Mouse (Mus musculus): ENCODE data around the gene Ankrd40. TPM values are rescaled to one million over a fixed set of nuclear protein-coding genes. Genes with fewer than 3 reads are reported as not detected.

The Ankrd40 gene
- total and polyA plus RNA-seq, 3 experiments, result 56.0 to 98.8 (median 62.0) TPM

DNA sequence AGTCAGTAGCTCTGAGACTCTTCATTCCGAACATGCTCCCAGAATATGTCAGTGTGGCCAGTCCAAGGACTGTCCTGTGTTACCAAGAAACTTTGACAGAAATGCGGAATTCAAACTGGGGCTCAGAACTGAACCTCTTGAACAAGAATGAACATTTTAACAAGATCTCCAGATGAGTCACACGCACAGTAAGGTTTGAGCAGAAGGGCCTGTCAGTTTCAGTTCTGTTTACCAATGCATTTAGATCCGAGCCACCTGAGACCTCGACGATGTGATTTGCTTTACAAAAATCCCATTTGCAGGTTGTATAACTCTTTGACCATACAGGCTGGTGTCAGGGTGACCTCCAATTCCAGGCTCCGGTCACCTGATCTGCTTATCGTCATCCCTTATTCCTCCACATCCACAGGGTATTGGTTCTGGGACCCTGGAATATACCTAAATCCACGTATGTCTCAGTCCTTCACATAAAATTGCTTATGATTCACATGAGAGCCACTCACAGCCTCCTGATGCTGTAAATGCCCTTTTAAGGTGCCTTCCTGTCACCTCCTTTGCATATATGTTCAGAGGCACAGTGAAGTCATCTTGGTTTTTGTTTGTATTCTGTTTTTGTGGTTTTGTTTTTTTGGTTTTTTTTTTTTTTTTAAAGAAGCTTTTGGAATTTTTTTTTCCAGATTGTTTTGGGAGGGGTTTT lies 27.9 kb downstream of the Ankrd40 start (continued):
- TF ChIP-seq POLR2AphosphoS2 (IDR thresholded peaks at IDR 0.05; ENCODE audit: low read depth, low read length), result no peak
- TF ChIP-seq EP300 (IDR thresholded peaks at IDR 0.05; ENCODE audit: low read length), result peak; percentile 97
- TF ChIP-seq KAT2A (IDR thresholded peaks at IDR 0.05; ENCODE audit: insufficient replicate concordance, low read length), result no peak
- TF ChIP-seq JUND (conservative IDR thresholded peaks at IDR 0.05; ENCODE audit: low read depth, low read length), result peak; percentile 86
- TF ChIP-seq SIN3A (IDR thresholded peaks at IDR 0.05; ENCODE audit: low read length), result peak; percentile 38; the same call in 1 of the 2 replicates
- TF ChIP-seq HCFC1 (IDR thresholded peaks at IDR 0.05; ENCODE audit: low read depth, low read length), result no peak
- no peak; the same call in 1 of the 2 replicates for TF ChIP-seq MAFK (IDR thresholded peaks at IDR 0.05; ENCODE audit: insufficient replicate concordance, low read length)
- no peak for TF ChIP-seq ZMIZ1 (IDR thresholded peaks at IDR 0.05; ENCODE audit: low read depth, low read length)

DNA sequence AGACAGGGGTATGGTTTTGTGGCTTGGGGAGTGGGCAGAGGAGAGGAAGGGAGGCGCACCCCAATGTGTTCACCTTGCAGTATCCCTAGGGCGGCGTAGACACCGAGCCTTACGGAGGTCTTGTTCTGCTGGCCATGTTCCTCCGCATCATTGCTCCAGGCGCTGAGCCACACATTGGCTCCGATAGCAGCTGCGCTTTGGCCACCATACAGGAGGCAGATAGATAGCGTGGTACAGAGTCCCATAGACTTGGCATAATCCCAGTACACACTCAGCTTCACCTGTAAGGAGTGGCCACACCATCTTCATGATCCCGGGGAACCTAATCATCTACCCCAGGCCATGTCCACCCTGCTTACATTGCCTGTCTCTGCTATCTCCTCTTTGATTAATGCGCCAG lies 31.4 kb downstream of the Ankrd40 start:
- Histone ChIP-seq H3K4me2 (ENCODE audit: insufficient read depth, low read depth, poor library complexity, severe bottlenecking) (no peak overlapping the region), H3K4me3 (replicated peaks in 1 of 3; ENCODE audit: low read depth in 2 of 3, low read length in 2 of 3, poor library complexity in 1 of 3) (no peak overlapping the region), H3K79me2 (replicated peaks; ENCODE audit: control insufficient read depth, extremely low read depth, insufficient read depth, poor library complexity, severe bottlenecking) (no peaks in the 10 kb centered on the region), H3K27me3 (replicated peaks) (peaks cover 3% of the 10 kb centered on the region), H3K9me3 (replicated peaks; ENCODE audit: low read length) (no peaks in the 10 kb centered on the region), H3K27ac (ENCODE audit: insufficient read depth, low read depth) (no peak overlapping the region), H3K36me3 (replicated peaks in 1 of 2; ENCODE audit: control insufficient read depth in 1 of 2, insufficient read depth in 1 of 2, low read length in 1 of 2) (no peaks in the 10 kb centered on the region), H3K4me1 (ENCODE audit: control insufficient read depth in 1 of 2, insufficient read depth in 2 of 2) (peaks cover 24 to 53% of the 10 kb centered on the region in 2 experiments), H3K9ac (ENCODE audit: insufficient read depth, low read depth) (no peak overlapping the region)
- TF ChIP-seq NRF1 (IDR thresholded peaks at IDR 0.05; ENCODE audit: low read depth, low read length), result no peak
- no peak for TF ChIP-seq HCFC1 (IDR thresholded peaks at IDR 0.05; ENCODE audit: low read depth, low read length)
- TF ChIP-seq RCOR1 (conservative IDR thresholded peaks at IDR 0.05; ENCODE audit: low read depth, low read length), result no peak
- TF ChIP-seq CHD1 (IDR thresholded peaks at IDR 0.05; ENCODE audit: low read depth, low read length), result no peak
- in situ Hi-C loops (cut with MboI; ENCODE audit: low pct_ligation_motif_present, low pct_unique_long_range_greater_than_20kb, low sequenced_read_pairs), result no loop called here
- DNase-seq (ENCODE audit: extremely low read depth), result no peak
- dilution Hi-C loops (cut with MboI; ENCODE audit: extremely low pct_ligation_motif_present, extremely low pct_unique_long_range_greater_than_20kb, low sequenced_read_pairs), result no loop called here

DNA sequence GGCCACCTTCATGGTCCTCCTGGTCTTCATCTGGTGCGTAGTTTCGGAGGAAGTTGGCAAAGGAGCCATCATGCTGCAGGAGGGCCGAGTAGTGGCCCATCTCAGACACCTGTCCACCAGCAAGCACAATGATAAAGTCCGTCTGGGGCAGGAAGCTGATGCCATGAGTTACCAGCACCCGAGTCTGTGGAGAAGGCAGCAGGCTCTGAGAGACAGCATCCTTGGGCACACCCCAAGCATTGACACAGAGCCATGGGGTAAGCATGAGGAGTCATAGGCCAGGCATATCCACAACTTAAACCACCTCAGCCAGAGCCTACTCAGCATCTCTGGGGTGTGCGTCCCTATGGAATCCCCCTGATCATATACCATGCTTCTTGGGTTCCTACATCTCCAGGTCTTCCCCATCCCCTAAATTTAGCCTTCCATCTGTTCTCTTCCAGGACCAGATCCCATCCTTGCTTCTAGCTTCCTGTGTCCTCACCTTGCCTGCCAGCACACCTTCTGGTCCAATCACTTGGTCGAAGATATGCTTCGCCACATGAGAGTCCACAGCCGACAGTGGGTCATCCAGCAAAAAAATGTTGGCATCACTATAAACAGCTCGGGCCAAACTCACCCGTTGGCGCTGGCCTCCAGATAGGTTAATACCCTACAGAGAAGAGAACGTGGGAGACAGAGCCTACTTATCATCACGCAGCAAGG lies 33.5 kb downstream of the Ankrd40 start:
- Histone ChIP-seq H3K36me3 (replicated peaks in 1 of 2; ENCODE audit: control insufficient read depth in 1 of 2, insufficient read depth in 1 of 2, low read length in 1 of 2) (no peaks in the 10 kb centered on the region), H3K27me3 (replicated peaks) (peaks cover 3% of the 10 kb centered on the region), H3K4me3 (replicated peaks in 1 of 3; ENCODE audit: low read depth in 2 of 3, low read length in 2 of 3, poor library complexity in 1 of 3) (no peak overlapping the region), H3K4me2 (ENCODE audit: insufficient read depth, low read depth, poor library complexity, severe bottlenecking) (no peak overlapping the region), H3K79me2 (replicated peaks; ENCODE audit: control insufficient read depth, extremely low read depth, insufficient read depth, poor library complexity, severe bottlenecking) (no peaks in the 10 kb centered on the region), H3K9ac (ENCODE audit: insufficient read depth, low read depth) (no peak overlapping the region), H3K9me3 (replicated peaks; ENCODE audit: low read length) (peaks cover 4% of the 10 kb centered on the region), H3K27ac (ENCODE audit: insufficient read depth, low read depth) (no peak overlapping the region), H3K4me1 (ENCODE audit: control insufficient read depth in 1 of 2, insufficient read depth in 2 of 2) (peaks cover 16 to 34% of the 10 kb centered on the region in 2 experiments)
- no peak for DNase-seq (ENCODE audit: extremely low read depth)
- TF ChIP-seq GABPA (IDR thresholded peaks at IDR 0.05; ENCODE audit: insufficient replicate concordance, low read depth, low read length) (no peak), PAX5 (IDR thresholded peaks at IDR 0.05; ENCODE audit: low read length) (no peak), ZKSCAN1 (IDR thresholded peaks at IDR 0.05; ENCODE audit: borderline replicate concordance, low read depth, low read length) (no peak), HCFC1 (IDR thresholded peaks at IDR 0.05; ENCODE audit: low read depth, low read length) (no peak), CHD2 (IDR thresholded peaks at IDR 0.05; ENCODE audit: low read length) (no peak), RCOR1 (conservative IDR thresholded peaks at IDR 0.05; ENCODE audit: low read depth, low read length) (no peak), TCF12 (IDR thresholded peaks at IDR 0.05; ENCODE audit: low read depth, low read length) (no peak)
- dilution Hi-C loops (cut with MboI; ENCODE audit: extremely low pct_ligation_motif_present, extremely low pct_unique_long_range_greater_than_20kb, low sequenced_read_pairs) (no loop called here), in situ Hi-C loops (cut with MboI; ENCODE audit: low pct_ligation_motif_present, low pct_unique_long_range_greater_than_20kb, low sequenced_read_pairs) (no loop called here)
